Mouse (Mus musculus) lung, embryonic 14.5 days (tissue): ENCODE measurements around the gene Col18a1. TPM values are rescaled to one million over a fixed set of nuclear protein-coding genes. Genes with fewer than 3 reads are reported as not detected.

Experiments
- ATAC-seq: fragments of 200-750 bp; cut with Nextera tagmentation; 2 replicates; pipeline ENCODE4 v1.8.0; 2017; ENCODE audit warnings: mild to moderate bottlenecking, moderate TSS enrichment, moderate library complexity; ENCODE audit not compliant: insufficient read depth
- DNase-seq: peaks from one replicate; pipeline ENCODE4 v3.0.0-alpha.2; 2015
- H3K27ac ChIP-seq: fragments of 300-500 bp; sonication (generic); 2 replicates; pipeline ENCODE4 v1.5.1; 2014; ENCODE audit warnings: low read depth, mild to moderate bottlenecking, moderate library complexity
- H3K27me3 ChIP-seq: fragments of 300-500 bp; sonication (generic); 2 replicates; pipeline ENCODE4 v1.6.1; 2014; ENCODE audit warnings: low read length, control low read depth; ENCODE audit not compliant: insufficient read depth
- H3K36me3 ChIP-seq: fragments of 300-500 bp; sonication (generic); 2 replicates; pipeline ENCODE4 v1.6.1; 2014; ENCODE audit warnings: control low read depth; ENCODE audit not compliant: insufficient read depth
- H3K4me1 ChIP-seq: fragments of 300-500 bp; sonication (generic); 2 replicates; pipeline ENCODE4 v1.6.1; 2014; ENCODE audit warnings: antibody characterized with exemption, control low read depth; ENCODE audit not compliant: insufficient read depth
- H3K4me2 ChIP-seq: fragments of 300-500 bp; sonication (generic); 2 replicates; pipeline ENCODE4 v1.6.1; 2014; ENCODE audit warnings: mild to moderate bottlenecking
- H3K4me3 ChIP-seq: fragments of 300-500 bp; sonication (generic); 2 replicates; pipeline ENCODE4 v1.5.1; 2014; ENCODE audit warnings: low read depth, low read length
- H3K9ac ChIP-seq: fragments of 300-500 bp; sonication (generic); 2 replicates; pipeline ENCODE4 v1.6.1; 2014
- H3K9me3 ChIP-seq: fragments of 300-500 bp; sonication (generic); 2 replicates; pipeline ENCODE4 v1.6.1; 2016; ENCODE audit warnings: low read depth, low read length, control low read depth
- CTCF ChIP-seq: IDR thresholded peaks from 2 replicates; pipeline ENCODE4 v1.5.1; 2016; ENCODE audit warnings: antibody characterized with exemption, low read depth
- WGBS: fragments of 180-500 bp; shearing (Covaris S2); extraction: QIAGEN DNeasy Blood & Tissue Kit; methylation state at CpG from one replicate; pipeline ENCODE4 v1.1.7; 2014; 5-methylcytosine and 5-hydroxymethylcytosine counted together
- polyA plus RNA-seq: library from polyadenylated mRNA; unstranded; fragments of >200 nt; fragmentation: Nextera tagmentation; extraction: Ambion mirVana; gene quantifications from 2 replicates; pipeline ENCODE4 v1.2.1, GENCODE M21; 2014

Col18a1 gene
- polyA plus RNA-seq, 1 experiment from 2014 or later: 217 TPM

- Histone ChIP-seq H3K9me3 (no peaks in the 10 kb centered on the region), H3K27me3 (no peaks in the 10 kb centered on the region), H3K9ac (no peak overlapping the region), H3K4me1 (peaks cover 12% of the 10 kb centered on the region), H3K4me2 (no peak overlapping the region), H3K4me3 (no peak overlapping the region), H3K36me3 (no peaks in the 10 kb centered on the region), H3K27ac (no peak overlapping the region)
- WGBS: 80% methylated on average over 5 of the region's 5 CpGs
- ATAC-seq (no peak), DNase-seq (no peak)
- no peak for TF ChIP-seq CTCF
These were observed 135.7 kb downstream of the Col18a1 start for GRCm38 (mm10) chr10:77030666-77031065.

GRCm38 (mm10) chr10:77029761-77030160, 136.6 kb downstream of the Col18a1 start:
- no peak overlapping the region for H3K9ac ChIP-seq
- no peak for DNase-seq
- no peak overlapping the region for H3K27ac ChIP-seq
- no peaks in the 10 kb centered on the region for H3K36me3 ChIP-seq
- H3K4me1 ChIP-seq: peaks cover 9% of the 10 kb centered on the region
- no peak overlapping the region for H3K4me3 ChIP-seq
- 86% methylated on average over 4 of the region's 4 CpGs for WGBS
- ATAC-seq: no peak
- no peaks in the 10 kb centered on the region for H3K9me3 ChIP-seq
- H3K27me3 ChIP-seq: no peaks in the 10 kb centered on the region
- H3K4me2 ChIP-seq: no peak overlapping the region
- no peak for TF ChIP-seq CTCF

- H3K4me3 ChIP-seq: no peak overlapping the region
- ATAC-seq: no peak
- H3K36me3 ChIP-seq: no peaks in the 10 kb centered on the region
- H3K9me3 ChIP-seq: no peaks in the 10 kb centered on the region
- H3K27ac ChIP-seq: no peak overlapping the region
- H3K4me1 ChIP-seq: peaks cover 5% of the 10 kb centered on the region
- 67% methylated on average over 6 of the region's 6 CpGs for WGBS
- H3K27me3 ChIP-seq: no peaks in the 10 kb centered on the region
- H3K4me2 ChIP-seq: no peak overlapping the region
- TF ChIP-seq CTCF: no peak
- H3K9ac ChIP-seq: no peak overlapping the region
- no peak for DNase-seq
These were observed 137.5 kb downstream of the Col18a1 start for GRCm38 (mm10) chr10:77028782-77029296.

- 75% methylated on average over 3 of the region's 3 CpGs for WGBS
- ATAC-seq: no peak
- DNase-seq: no peak
These were observed 139.4 kb downstream of the Col18a1 start for GRCm38 (mm10) chr10:77026944-77027343.

GRCm38 (mm10) chr10:77024231-77024630, 142.1 kb downstream of the Col18a1 start:
- H3K27ac ChIP-seq: no peak overlapping the region
- no peaks in the 10 kb centered on the region for H3K36me3 ChIP-seq
- H3K27me3 ChIP-seq: no peaks in the 10 kb centered on the region
- H3K9me3 ChIP-seq: no peaks in the 10 kb centered on the region
- H3K4me1 ChIP-seq: no peaks in the 10 kb centered on the region
- 65% methylated on average over 5 of the region's 5 CpGs for WGBS
- no peak overlapping the region for H3K4me2 ChIP-seq
- TF ChIP-seq CTCF: no peak
- no peak overlapping the region for H3K9ac ChIP-seq
- DNase-seq (no peak), ATAC-seq (no peak)
- H3K4me3 ChIP-seq: no peak overlapping the region

More at GRCm38 (mm10) chr10:77026944-77027343, 139.4 kb downstream of the Col18a1 start:
- H3K27ac ChIP-seq: no peak overlapping the region
- H3K4me1 ChIP-seq: no peaks in the 10 kb centered on the region
- no peak overlapping the region for H3K9ac ChIP-seq
- no peaks in the 10 kb centered on the region for H3K27me3 ChIP-seq
- TF ChIP-seq CTCF: no peak
- H3K4me2 ChIP-seq: no peak overlapping the region
- H3K36me3 ChIP-seq: no peaks in the 10 kb centered on the region
- H3K9me3 ChIP-seq: no peaks in the 10 kb centered on the region
- no peak overlapping the region for H3K4me3 ChIP-seq

- DNase-seq: no peak
- Histone ChIP-seq H3K27me3 (no peaks in the 10 kb centered on the region), H3K27ac (no peak overlapping the region), H3K4me3 (no peak overlapping the region), H3K36me3 (no peaks in the 10 kb centered on the region), H3K4me1 (no peaks in the 10 kb centered on the region), H3K9me3 (no peaks in the 10 kb centered on the region), H3K9ac (no peak overlapping the region), H3K4me2 (no peak overlapping the region)
- WGBS: 77% methylated on average over 13 of the region's 13 CpGs
- ATAC-seq: no peak
- no peak for TF ChIP-seq CTCF
These were observed 143.8 kb downstream of the Col18a1 start for GRCm38 (mm10) chr10:77022301-77023130.

- peak; percentile 75 for ATAC-seq
- Histone ChIP-seq H3K9ac (no peak overlapping the region), H3K36me3 (no peaks in the 10 kb centered on the region), H3K9me3 (no peaks in the 10 kb centered on the region), H3K4me3 (no peak overlapping the region), H3K4me2 (peak overlapping the region; percentile 38; the same call in 1 of the 2 replicates), H3K4me1 (no peaks in the 10 kb centered on the region), H3K27me3 (no peaks in the 10 kb centered on the region), H3K27ac (no peak overlapping the region)
- WGBS: 30% methylated on average over 17 of the region's 17 CpGs
- DNase-seq: peak; percentile 89
- peak; percentile 98 for TF ChIP-seq CTCF
These were observed 144.8 kb downstream of the Col18a1 start for GRCm38 (mm10) chr10:77021399-77022052.
